Mouse (Mus musculus): ENCODE results near the gene Ywhah. TPM values are rescaled to one million over a fixed set of nuclear protein-coding genes. Genes with fewer than 3 reads are reported as not detected.

Gene Ywhah
- polyA plus RNA-seq, 1 experiment from 2014 or later = 521 TPM

- no peak overlapping the region for H3K9ac ChIP-seq (ENCODE audit: low read length)
- 81% methylated on average over 10 of the region's 10 CpGs for WGBS
- H3K4me1 ChIP-seq (ENCODE audit: control insufficient read depth, insufficient read depth, low read length) = no peaks in the 10 kb centered on the region
- no peaks in the 10 kb centered on the region for H3K36me3 ChIP-seq (ENCODE audit: control insufficient read depth, insufficient read depth, low read length)
- no peak overlapping the region for H3K4me3 ChIP-seq (ENCODE audit: low read depth, low read length)
- no peaks in the 10 kb centered on the region for H3K9me3 ChIP-seq (replicated peaks; ENCODE audit: control insufficient read depth, low read length)
- DNase-seq (ENCODE audit: low spot score) (no peak), ATAC-seq (no peak)
- H3K27ac ChIP-seq (ENCODE audit: low read depth, low read length) = no peak overlapping the region
- no peak overlapping the region for H3K4me2 ChIP-seq (ENCODE audit: low read length)
- H3K27me3 ChIP-seq (replicated peaks; ENCODE audit: control insufficient read depth, insufficient read depth, low read length) = no peaks in the 10 kb centered on the region
Measured at GRCm38 (mm10) chr5:33056126-33056765, 37.6 kb downstream of the Ywhah start.

GRCm38 (mm10) chr5:33070071-33070470 lies 51.5 kb downstream of the Ywhah start:
- H3K27ac ChIP-seq (ENCODE audit: low read depth, low read length) = no peak overlapping the region
- H3K9ac ChIP-seq (ENCODE audit: low read length) = no peak overlapping the region
- H3K36me3 ChIP-seq (ENCODE audit: control insufficient read depth, insufficient read depth, low read length) = no peaks in the 10 kb centered on the region
- H3K9me3 ChIP-seq (replicated peaks; ENCODE audit: control insufficient read depth, low read length) = no peaks in the 10 kb centered on the region
- no peaks in the 10 kb centered on the region for H3K4me1 ChIP-seq (ENCODE audit: control insufficient read depth, insufficient read depth, low read length)
- ATAC-seq (no peak), DNase-seq (ENCODE audit: low spot score) (no peak)
- H3K4me2 ChIP-seq (ENCODE audit: low read length) = no peak overlapping the region
- H3K4me3 ChIP-seq (ENCODE audit: low read depth, low read length) = no peak overlapping the region
- H3K27me3 ChIP-seq (replicated peaks; ENCODE audit: control insufficient read depth, insufficient read depth, low read length) = no peaks in the 10 kb centered on the region

- DNase-seq (ENCODE audit: low spot score) = no peak
- WGBS = 87% methylated on average over 6 of the region's 6 CpGs
- no peak overlapping the region for H3K4me3 ChIP-seq (ENCODE audit: low read depth, low read length)
- H3K36me3 ChIP-seq (ENCODE audit: control insufficient read depth, insufficient read depth, low read length) = no peaks in the 10 kb centered on the region
- H3K9me3 ChIP-seq (replicated peaks; ENCODE audit: control insufficient read depth, low read length) = no peaks in the 10 kb centered on the region
- H3K27me3 ChIP-seq (replicated peaks; ENCODE audit: control insufficient read depth, insufficient read depth, low read length) = no peaks in the 10 kb centered on the region
- no peak overlapping the region for H3K27ac ChIP-seq (ENCODE audit: low read depth, low read length)
- no peak for ATAC-seq
- H3K9ac ChIP-seq (ENCODE audit: low read length) = no peak overlapping the region
- no peaks in the 10 kb centered on the region for H3K4me1 ChIP-seq (ENCODE audit: control insufficient read depth, insufficient read depth, low read length)
- H3K4me2 ChIP-seq (ENCODE audit: low read length) = no peak overlapping the region
Measured at GRCm38 (mm10) chr5:33076490-33077191, 58.0 kb downstream of the Ywhah start.

Other genes starting within 250 kb of the Ywhah start
- 97.5 and 104 TPM in 2 replicates for gene Pisd, start 233.2 kb upstream of the Ywhah start, polyA plus RNA-seq (2014; fragmentation: Nextera tagmentation; extraction: Ambion mirVana)
- not detected in 2 replicates for gene Gm20671, start 191.7 kb upstream of the Ywhah start, polyA plus RNA-seq (2014; fragmentation: Nextera tagmentation; extraction: Ambion mirVana)
- 10.5 and 11.3 TPM in 2 replicates for gene Prr14l, start 164.6 kb upstream of the Ywhah start, polyA plus RNA-seq (2014; fragmentation: Nextera tagmentation; extraction: Ambion mirVana)
- gene Depdc5, start 155.1 kb upstream of the Ywhah start, polyA plus RNA-seq (2014; fragmentation: Nextera tagmentation; extraction: Ambion mirVana) = 19.0 and 23.2 TPM in 2 replicates
- gene Slc5a1, start 85.4 kb downstream of the Ywhah start, polyA plus RNA-seq (2014; fragmentation: Nextera tagmentation; extraction: Ambion mirVana) = not detected in 2 replicates
- 2.4 TPM in 2 replicates for gene Spon2, start 199.6 kb downstream of the Ywhah start, polyA plus RNA-seq (2014; fragmentation: Nextera tagmentation; extraction: Ambion mirVana)